In genomic region chr12:116352404-116352803, GRCm38 (mm10) we compare ENCODE assay signal across 21 mouse cellular contexts. TPM values are rescaled to one million over a fixed set of nuclear protein-coding genes. Genes with fewer than 3 reads are reported as not detected.
A peak's percentile ranks its signal among the peaks of the same experiment; 100 is the strongest.
DNase-seq lines count a peak whose midpoint lies in the region; ATAC-seq and TF ChIP-seq lines count a peak whose summit lies in the region.
"Had no signal": no experiment of that assay in that cellular context is flagged by ENCODE, and none has a peak within 500 bp of the region (broad histone marks: within the 10 kb centered on the region; RNA-seq: fewer than 3 reads in every experiment).

No protein-coding gene starts in this region.

- TF ChIP-seq CTCF in liver, adult 2 months (IDR thresholded peaks at IDR 0.05; ENCODE audit: low read depth, low read length): no peak

- no peak overlapping the region for H3K4me3 ChIP-seq in embryonic facial prominence, embryonic 14.5 days (ENCODE audit: low read depth, low read length)
- no peak overlapping the region for H3K4me3 ChIP-seq in embryonic facial prominence, embryonic 10.5 days
- no peak overlapping the region for H3K4me3 ChIP-seq in liver, adult 2 months (ENCODE audit: insufficient read depth, low read depth, low read length)
- H3K4me3 ChIP-seq: embryonic facial prominence, embryonic 15.5 days; erythroblast, embryonic 14.5 days; forebrain, embryonic 10.5 days; gastrocnemius, adult 2 months; heart, embryonic 13.5 days had no signal

- no peak for ATAC-seq in embryonic facial prominence, embryonic 14.5 days (ENCODE audit: low read depth)
- ATAC-seq: forebrain, embryonic 14.5 days had no signal

- H3K9ac ChIP-seq in embryonic facial prominence, embryonic 14.5 days (ENCODE audit: low read depth, low read length): no peak overlapping the region
- H3K9ac ChIP-seq in liver, adult 2 months (ENCODE audit: low read depth, low read length): no peak overlapping the region
- H3K9ac ChIP-seq: embryonic facial prominence, embryonic 15.5 days; heart, embryonic 13.5 days had no signal

- no peak overlapping the region for H3K4me2 ChIP-seq in embryonic facial prominence, embryonic 14.5 days (ENCODE audit: low read depth, low read length)
- H3K4me2 ChIP-seq: embryonic facial prominence, embryonic 15.5 days; heart, embryonic 13.5 days had no signal

- TF ChIP-seq POLR2A in liver, adult 2 months (IDR thresholded peaks at IDR 0.05; ENCODE audit: extremely low read depth, insufficient read depth, low read length): no peak

- 78% methylated on average over 5 of the region's 5 CpGs for WGBS in embryonic facial prominence, embryonic 14.5 days
- WGBS in embryonic facial prominence, embryonic 10.5 days: 77% methylated on average over 5 of the region's 5 CpGs
- 74% methylated on average over 5 of the region's 5 CpGs for WGBS in liver, adult 2 months

- no peak overlapping the region for H3K27ac ChIP-seq in embryonic facial prominence, embryonic 14.5 days (replicated peaks; ENCODE audit: low read depth, low read length)
- no peak overlapping the region for H3K27ac ChIP-seq in embryonic facial prominence, embryonic 10.5 days (replicated peaks)
- no peak overlapping the region for H3K27ac ChIP-seq in liver, adult 2 months (replicated peaks; ENCODE audit: insufficient read depth, low read depth, low read length)
- H3K27ac ChIP-seq: embryonic facial prominence, embryonic 15.5 days; forebrain, embryonic 10.5 days; gastrocnemius, adult 2 months; heart, embryonic 13.5 days had no signal

- H3K36me3 ChIP-seq in embryonic facial prominence, embryonic 14.5 days (ENCODE audit: control insufficient read depth, insufficient read depth, low read length): peaks cover 33% of the 10 kb centered on the region
- H3K36me3 ChIP-seq in embryonic facial prominence, embryonic 10.5 days (replicated peaks): peaks cover 33% of the 10 kb centered on the region
- H3K36me3 ChIP-seq in liver, adult 2 months (ENCODE audit: control insufficient read depth, insufficient read depth, low read length): peaks cover 39% of the 10 kb centered on the region

- H3K79me2 ChIP-seq in liver, adult 2 months (ENCODE audit: control insufficient read depth, insufficient read depth, low read length): no peaks in the 10 kb centered on the region

- no peaks in the 10 kb centered on the region for H3K4me1 ChIP-seq in embryonic facial prominence, embryonic 14.5 days (ENCODE audit: control insufficient read depth, insufficient read depth, low read length)
- no peaks in the 10 kb centered on the region for H3K4me1 ChIP-seq in embryonic facial prominence, embryonic 10.5 days
- H3K4me1 ChIP-seq in liver, adult 2 months (ENCODE audit: control insufficient read depth, insufficient read depth, low read length): no peaks in the 10 kb centered on the region
- H3K4me1 ChIP-seq: embryonic facial prominence, embryonic 15.5 days; forebrain, embryonic 10.5 days; heart, embryonic 13.5 days had no signal

- no peaks in the 10 kb centered on the region for H3K27me3 ChIP-seq in embryonic facial prominence, embryonic 14.5 days (replicated peaks; ENCODE audit: control insufficient read depth, insufficient read depth, low read length)
- no peaks in the 10 kb centered on the region for H3K27me3 ChIP-seq in embryonic facial prominence, embryonic 10.5 days (replicated peaks; ENCODE audit: low read depth, poor library complexity, severe bottlenecking)
- no peaks in the 10 kb centered on the region for H3K27me3 ChIP-seq in liver, adult 2 months (ENCODE audit: control insufficient read depth, insufficient read depth, low read length)
- H3K27me3 ChIP-seq: embryonic facial prominence, embryonic 15.5 days; heart, embryonic 13.5 days had no signal

- H3K9me3 ChIP-seq in embryonic facial prominence, embryonic 14.5 days (ENCODE audit: control insufficient read depth, low read length): no peaks in the 10 kb centered on the region
- H3K9me3 ChIP-seq in embryonic facial prominence, embryonic 10.5 days: no peaks in the 10 kb centered on the region
- H3K9me3 ChIP-seq: embryonic facial prominence, embryonic 15.5 days; forebrain, embryonic 10.5 days; heart, embryonic 13.5 days had no signal

- DNase-seq in embryonic facial prominence, embryonic 14.5 days (ENCODE audit: low spot score): peak; percentile 20
- DNase-seq in embryonic facial prominence, embryonic 10.5 days (ENCODE audit: low spot score): no peak
- DNase-seq in liver, adult 2 months (ENCODE audit: extremely low read depth, low read depth, low spot score): peak; percentile 4
- DNase-seq in liver: no peak
- peak; percentile 2 for DNase-seq in retina, postnatal 1 day
- no peak for DNase-seq in retina, embryonic 14.5 days (ENCODE audit: low spot score)
- DNase-seq in yolk sac, embryonic 10.5 days (ENCODE audit: low spot score): peak; percentile 8
- no peak for DNase-seq in spleen, adult 12 weeks (ENCODE audit: low spot score)
- DNase-seq: adrenal gland, postnatal 10 days; cerebellum, adult 11 months; cerebellum, adult 8-10 months; cerebellum, postnatal 25 days; gastrocnemius, adult 2 months; gastrocnemius, postnatal 25 days; heart, adult 11 months; heart, postnatal 36 days had no signal

RNA-seq across cellular contexts. Expression of gene Ncapg2, which starts 52.8 kb away (rescaled TPM):
- polyA plus RNA-seq in embryonic facial prominence, embryonic 14.5 days (2014; fragmentation: Nextera tagmentation; extraction: Ambion mirVana): 37.0 and 40.5 TPM in 2 replicates
- 53.1 and 57.3 TPM in 2 replicates for polyA plus RNA-seq in embryonic facial prominence, embryonic 10.5 days (2016; fragmentation: Nextera tagmentation; extraction: Ambion mirVana)
- 2.1 and 3.7 TPM in 2 replicates for total RNA-seq in liver, adult 2 months (2014; rRNA removed)
- 0.21 and 0.27 TPM in 2 replicates for polyA plus RNA-seq in liver, adult 2 months (2012; rRNA removed)

Comparison
In these comparisons a context has a peak if more than half of its experiments do, and no peak if none do; other contexts are left out.
1. DNase-seq: peak in embryonic facial prominence, embryonic 14.5 days (single experiment), liver, adult 2 months (single experiment), retina, postnatal 1 day (single experiment) and yolk sac, embryonic 10.5 days (single experiment); none in embryonic facial prominence, embryonic 10.5 days (single experiment), liver (single experiment), retina, embryonic 14.5 days (single experiment) and spleen, adult 12 weeks (single experiment).
2. RNA of gene Ncapg2, which starts 52.8 kb away (polyA plus RNA-seq): 53.1 to 57.3 TPM in embryonic facial prominence, embryonic 10.5 days and 37.0 to 40.5 TPM in embryonic facial prominence, embryonic 14.5 days; 0.21 to 0.27 TPM in liver, adult 2 months; every median in the first group is over 10 times any median in the second.